Mouse (Mus musculus) megakaryocyte, embryonic 14.5 days (primary cell): ENCODE data around the gene Zw10.

ENCODE experiments used
- FLI1 ChIP-seq: IDR thresholded peaks from 2 replicates; pipeline ENCODE4 v1.6.1; 2012; ENCODE audit warnings: low read length, inconsistent platforms, mixed read lengths
- GATA1 ChIP-seq: IDR thresholded peaks from 3 replicates; pipeline ENCODE4 v1.6.1; 2012; ENCODE audit warnings: mixed read lengths, low read length, inconsistent platforms, borderline replicate concordance

DNA sequence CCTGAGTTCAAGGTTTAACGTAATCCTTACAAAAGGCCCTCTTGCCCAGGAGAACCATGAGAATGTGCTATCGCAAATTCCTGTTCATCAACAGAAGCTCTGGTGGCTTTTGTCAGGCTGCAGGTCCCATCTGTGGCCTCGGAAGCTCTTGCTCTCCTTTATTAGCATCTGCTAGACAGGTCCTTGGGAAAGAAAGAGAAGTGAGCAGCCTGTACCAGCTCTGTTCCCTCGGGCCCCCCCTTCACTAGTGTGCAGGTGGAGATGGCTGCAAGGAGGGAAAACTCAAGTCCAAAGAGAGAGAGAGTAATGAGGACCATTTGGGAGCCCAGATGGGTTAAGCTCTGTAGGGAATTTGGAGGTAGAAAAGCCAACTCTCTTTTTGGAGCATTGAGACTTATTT lies 64.3 kb downstream of the Zw10 start:
- no peak for TF ChIP-seq GATA1
- no peak for TF ChIP-seq FLI1
